Mouse (Mus musculus) intestine, postnatal 0 days (tissue): ENCODE data around the gene Dtx4. TPM values are rescaled to one million over a fixed set of nuclear protein-coding genes. Genes with fewer than 3 reads are reported as not detected.

Experiments
- ATAC-seq: fragments of 200-750 bp; cut with Nextera tagmentation; 2 replicates; pipeline ENCODE4 v1.8.0; 2017; ENCODE audit warnings: mild to moderate bottlenecking, moderate TSS enrichment, moderate library complexity
- H3K27ac ChIP-seq: fragments of 300-500 bp; sonication (generic); 2 replicates; pipeline ENCODE4 v1.5.1; 2014; ENCODE audit warnings: mild to moderate bottlenecking, low read depth, low read length, moderate library complexity
- H3K27me3 ChIP-seq: fragments of 300-500 bp; sonication (generic); replicated peaks from 2 replicates; pipeline ENCODE4 v1.6.1; 2014; ENCODE audit warnings: low read length, mixed read lengths; ENCODE audit not compliant: control insufficient read depth, insufficient read depth
- H3K36me3 ChIP-seq: fragments of 300-500 bp; sonication (generic); 2 replicates; pipeline ENCODE4 v1.6.1; 2014; ENCODE audit warnings: mild to moderate bottlenecking, moderate library complexity; ENCODE audit not compliant: control insufficient read depth, insufficient read depth
- H3K4me1 ChIP-seq: fragments of 300-500 bp; sonication (generic); replicated peaks from 2 replicates; pipeline ENCODE4 v1.6.1; 2014; ENCODE audit warnings: antibody characterized with exemption, low read length, mixed read lengths; ENCODE audit not compliant: control insufficient read depth, insufficient read depth
- H3K4me2 ChIP-seq: fragments of 300-500 bp; sonication (generic); replicated peaks from 2 replicates; pipeline ENCODE4 v1.6.1; 2014; ENCODE audit warnings: low read depth, mild to moderate bottlenecking, moderate library complexity
- H3K4me3 ChIP-seq: fragments of 300-500 bp; sonication (generic); 2 replicates; pipeline ENCODE4 v1.5.1; 2014; ENCODE audit warnings: low read depth, low read length
- H3K9ac ChIP-seq: fragments of 300-500 bp; sonication (generic); 2 replicates; pipeline ENCODE4 v1.6.1; 2014; ENCODE audit warnings: mild to moderate bottlenecking, low read depth, low read length
- H3K9me3 ChIP-seq: fragments of 300-500 bp; sonication (generic); 2 replicates; pipeline ENCODE4 v1.6.1; 2016; ENCODE audit warnings: mixed run types; ENCODE audit not compliant: control insufficient read depth
- CTCF ChIP-seq: sonication (generic); IDR thresholded peaks from 2 replicates; pipeline ENCODE4 v1.5.1; 2016; ENCODE audit warnings: low read depth, mild to moderate bottlenecking, control low read depth, antibody characterized with exemption, moderate library complexity
- WGBS: fragments of 180-500 bp; shearing (Covaris S2); extraction: QIAGEN DNeasy Blood & Tissue Kit; methylation state at CpG from one replicate; pipeline ENCODE4 v1.1.7; 2014; 5-methylcytosine and 5-hydroxymethylcytosine counted together
- polyA plus RNA-seq: library from polyadenylated mRNA; unstranded; fragments of >200 nt; fragmentation: Nextera tagmentation; extraction: Ambion mirVana; gene quantifications from 2 replicates; pipeline ENCODE4 v1.2.1, GENCODE M21; 2015

Gene Dtx4
- polyA plus RNA-seq, 1 experiment from 2014 or later = 4.9 TPM

- H3K4me3 ChIP-seq = no peak overlapping the region
- no peak for TF ChIP-seq CTCF
- ATAC-seq = no peak
- H3K36me3 ChIP-seq = no peaks in the 10 kb centered on the region
- 0 out of 2 replicates have a peak, but pooled peaks cover 7% of the 10 kb centered on the region for H3K4me1 ChIP-seq
- no peaks in the 10 kb centered on the region for H3K27me3 ChIP-seq
- no peak overlapping the region for H3K9ac ChIP-seq
- no peak overlapping the region for H3K27ac ChIP-seq
- H3K4me2 ChIP-seq = no peak overlapping the region
- 61% methylated on average over 7 of the region's 7 CpGs for WGBS
- no peaks in the 10 kb centered on the region for H3K9me3 ChIP-seq
Measured at GRCm38 (mm10) chr19:12502756-12503155, 1.5 kb upstream of the Dtx4 start.

- Histone ChIP-seq H3K27ac (peak overlapping the region; percentile 81), H3K4me3 (peak overlapping the region; percentile 61), H3K9ac (peak overlapping the region; percentile 68), H3K27me3 (no peaks in the 10 kb centered on the region), H3K36me3 (no peaks in the 10 kb centered on the region), H3K4me1 (0 out of 2 replicates have a peak, but pooled peaks cover 7% of the 10 kb centered on the region), H3K4me2 (peak overlapping the region; percentile 100), H3K9me3 (no peaks in the 10 kb centered on the region)
- TF ChIP-seq CTCF = peak; percentile 33
- under 1% methylated on average over 38 of the region's 38 CpGs for WGBS
- peak; percentile 55 for ATAC-seq
Measured at GRCm38 (mm10) chr19:12500881-12501311, 358 bp downstream of the Dtx4 start.

GRCm38 (mm10) chr19:12500124-12500523, 1.1 kb downstream of the Dtx4 start:
- WGBS = 11% methylated on average over 3 of the region's 3 CpGs
- Histone ChIP-seq H3K9ac (0 out of 2 replicates have a peak overlapping the region, but pooled peaks have one; percentile 68), H3K27me3 (no peaks in the 10 kb centered on the region), H3K4me2 (peak overlapping the region; percentile 100), H3K9me3 (no peaks in the 10 kb centered on the region), H3K27ac (no peak overlapping the region; the same call in 1 of the 2 replicates), H3K4me3 (peak overlapping the region; percentile 61), H3K4me1 (0 out of 2 replicates have a peak, but pooled peaks cover 7% of the 10 kb centered on the region), H3K36me3 (no peaks in the 10 kb centered on the region)
- ATAC-seq = no peak
- TF ChIP-seq CTCF = no peak

- no peaks in the 10 kb centered on the region for H3K27me3 ChIP-seq
- peak overlapping the region; percentile 100 for H3K4me2 ChIP-seq
- H3K4me3 ChIP-seq = peak overlapping the region; percentile 61
- WGBS = 24% methylated on average over 2 of the region's 2 CpGs
- no peaks in the 10 kb centered on the region for H3K36me3 ChIP-seq
- H3K9ac ChIP-seq = 0 out of 2 replicates have a peak overlapping the region, but pooled peaks have one; percentile 68
- TF ChIP-seq CTCF = no peak
- no peak for ATAC-seq
- H3K27ac ChIP-seq = no peak overlapping the region
- 0 out of 2 replicates have a peak, but pooled peaks cover 7% of the 10 kb centered on the region for H3K4me1 ChIP-seq
- no peaks in the 10 kb centered on the region for H3K9me3 ChIP-seq
Measured at GRCm38 (mm10) chr19:12499485-12499884, 1.8 kb downstream of the Dtx4 start.

- WGBS = 57% methylated on average over 1 of the region's 1 CpGs
- Histone ChIP-seq H3K9ac (no peak overlapping the region), H3K36me3 (no peaks in the 10 kb centered on the region), H3K4me3 (peak overlapping the region; percentile 61; the same call in 1 of the 2 replicates), H3K27me3 (no peaks in the 10 kb centered on the region), H3K4me1 (0 out of 2 replicates have a peak, but pooled peaks cover 7% of the 10 kb centered on the region), H3K27ac (no peak overlapping the region), H3K4me2 (peak overlapping the region; percentile 100), H3K9me3 (no peaks in the 10 kb centered on the region)
- no peak for ATAC-seq
- TF ChIP-seq CTCF = no peak
Measured at GRCm38 (mm10) chr19:12498941-12499340, 2.3 kb downstream of the Dtx4 start.

- TF ChIP-seq CTCF = no peak
- Histone ChIP-seq H3K27me3 (no peaks in the 10 kb centered on the region), H3K4me2 (no peak overlapping the region), H3K4me1 (0 out of 2 replicates have a peak, but pooled peaks cover 7% of the 10 kb centered on the region), H3K27ac (no peak overlapping the region; the same call in 1 of the 2 replicates), H3K9ac (no peak overlapping the region), H3K9me3 (no peaks in the 10 kb centered on the region), H3K4me3 (no peak overlapping the region), H3K36me3 (no peaks in the 10 kb centered on the region)
- WGBS = 74% methylated on average over 4 of the region's 4 CpGs
- no peak for ATAC-seq
Measured at GRCm38 (mm10) chr19:12498321-12498720, 2.9 kb downstream of the Dtx4 start.
